Mouse (Mus musculus) stomach, postnatal 0 days (tissue): Measurements from ENCODE around the gene Srsf6. TPM values are rescaled to one million over a fixed set of nuclear protein-coding genes. Genes with fewer than 3 reads are reported as not detected.
A peak's percentile ranks its signal among the peaks of the same experiment; 100 is the strongest.

ENCODE experiments used
- ATAC-seq: fragments of 200-750 bp; cut with Nextera tagmentation; 2 replicates; pipeline ENCODE4 v1.8.0; 2017; ENCODE audit not compliant: low FRiP score, low TSS enrichment
- DNase-seq: peaks from one replicate; pipeline ENCODE4 v3.0.0-alpha.2; 2016; ENCODE audit warnings: low spot score
- H3K27ac ChIP-seq: fragments of 300-500 bp; sonication (generic); replicated peaks from 2 replicates; pipeline ENCODE4 v1.5.1; 2014; ENCODE audit warnings: mild to moderate bottlenecking, control low read depth
- H3K27me3 ChIP-seq: fragments of 300-500 bp; sonication (generic); 2 replicates; pipeline ENCODE4 v1.6.1; 2014; ENCODE audit warnings: low read length; ENCODE audit not compliant: control insufficient read depth, insufficient read depth
- H3K36me3 ChIP-seq: fragments of 300-500 bp; sonication (generic); 2 replicates; pipeline ENCODE4 v1.6.1; 2014; ENCODE audit warnings: low read length, mixed read lengths; ENCODE audit not compliant: control insufficient read depth, insufficient read depth
- H3K4me1 ChIP-seq: fragments of 300-500 bp; sonication (generic); replicated peaks from 2 replicates; pipeline ENCODE4 v1.6.1; 2014; ENCODE audit warnings: antibody characterized with exemption; ENCODE audit not compliant: control insufficient read depth, insufficient read depth
- H3K4me2 ChIP-seq: fragments of 300-500 bp; sonication (generic); replicated peaks from 2 replicates; pipeline ENCODE4 v1.6.1; 2014; ENCODE audit warnings: low read depth, mild to moderate bottlenecking, control low read depth, moderate library complexity
- H3K4me3 ChIP-seq: fragments of 300-500 bp; sonication (generic); 2 replicates; pipeline ENCODE4 v1.5.1; 2014; ENCODE audit warnings: low read depth, low read length, control low read depth
- H3K9ac ChIP-seq: fragments of 300-500 bp; sonication (generic); 2 replicates; pipeline ENCODE4 v1.6.1; 2014; ENCODE audit warnings: mild to moderate bottlenecking, low read length, control low read depth, mixed read lengths
- H3K9me3 ChIP-seq: fragments of 300-500 bp; sonication (generic); 2 replicates; pipeline ENCODE4 v1.6.1; 2016; ENCODE audit warnings: low read length; ENCODE audit not compliant: control insufficient read depth
- CTCF ChIP-seq: IDR thresholded peaks from 2 replicates; pipeline ENCODE4 v1.5.1; 2016; ENCODE audit warnings: antibody characterized with exemption, low read depth, mild to moderate bottlenecking, moderate library complexity
- EP300 ChIP-seq: optimal IDR thresholded peaks from 2 replicates; pipeline ENCODE3; 2016; ENCODE audit warnings: antibody characterized with exemption
- WGBS: fragments of 180-500 bp; shearing (Covaris S2); extraction: QIAGEN DNeasy Blood & Tissue Kit; methylation state at CpG from one replicate; pipeline ENCODE4 v1.1.7; 2014; 5-methylcytosine and 5-hydroxymethylcytosine counted together
- polyA plus RNA-seq: library from polyadenylated mRNA; unstranded; fragments of >200 nt; fragmentation: Nextera tagmentation; extraction: Ambion mirVana; gene quantifications from 2 replicates; pipeline ENCODE4 v1.2.1, GENCODE M21; 2015

Srsf6 gene
- polyA plus RNA-seq, 1 experiment from 2014 or later, result 67.5 TPM

DNA sequence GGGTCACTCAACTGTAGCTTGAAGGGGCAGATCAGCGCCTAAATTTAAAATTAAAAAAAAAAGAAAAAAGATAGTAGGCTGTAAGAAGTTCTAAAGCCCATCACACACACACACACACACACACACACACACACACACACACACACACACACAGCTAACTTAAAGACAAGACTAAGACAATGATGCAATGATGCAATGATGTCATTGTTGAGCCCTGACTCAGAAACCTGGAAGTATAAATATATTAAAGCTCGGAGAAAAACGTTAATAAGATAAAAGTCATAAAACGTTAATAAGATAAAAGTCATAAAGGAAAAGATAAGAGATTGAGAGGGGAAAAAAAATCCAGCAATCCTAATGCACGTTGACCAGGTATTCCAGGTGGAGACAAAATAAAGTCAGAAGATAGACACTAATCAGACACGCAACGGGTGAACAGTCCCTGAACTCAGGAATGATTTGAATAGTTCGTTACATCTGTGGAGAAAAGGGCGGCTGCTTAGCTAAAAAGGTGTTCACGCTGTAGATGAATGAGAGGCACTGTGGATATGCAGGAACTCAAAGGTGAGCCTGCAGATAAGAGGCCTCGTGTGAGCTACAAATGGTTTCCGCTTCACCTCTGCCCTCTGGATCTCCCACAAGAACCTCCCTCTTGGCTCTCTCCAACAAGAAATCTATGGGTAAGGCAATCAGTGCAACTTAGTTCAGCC, 31.3 kb upstream of the Srsf6 start:
- Histone ChIP-seq H3K4me1 (no peaks in the 10 kb centered on the region; the same call in 1 of the 2 replicates), H3K27ac (no peak overlapping the region), H3K9me3 (no peaks in the 10 kb centered on the region), H3K36me3 (no peaks in the 10 kb centered on the region), H3K4me2 (no peak overlapping the region), H3K27me3 (no peaks in the 10 kb centered on the region), H3K9ac (no peak overlapping the region), H3K4me3 (no peak overlapping the region)
- TF ChIP-seq EP300, result no peak
- no peak for TF ChIP-seq CTCF
- ATAC-seq, result peak; percentile 71
- WGBS, result 52% methylated on average over 12 of the region's 12 CpGs
- DNase-seq, result peak; percentile 53

DNA sequence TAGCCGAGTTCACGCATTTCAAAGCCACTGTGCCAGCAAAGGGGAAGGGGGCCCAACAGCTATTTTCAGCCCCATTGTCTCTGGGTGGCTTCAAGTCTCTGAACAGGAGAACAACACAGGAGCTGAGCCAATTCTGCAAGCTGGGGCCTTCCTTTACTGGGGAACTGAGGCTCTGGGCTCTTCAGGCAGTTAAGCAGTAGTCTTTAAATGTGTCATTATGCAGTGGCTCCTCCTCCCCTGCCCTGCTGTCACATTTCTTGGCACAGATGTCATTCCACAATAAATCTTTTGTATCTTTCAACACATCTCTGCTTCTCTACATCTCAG, 30.8 kb upstream of the Srsf6 start:
- Histone ChIP-seq H3K4me1 (no peaks in the 10 kb centered on the region; the same call in 1 of the 2 replicates), H3K36me3 (no peaks in the 10 kb centered on the region), H3K4me3 (no peak overlapping the region), H3K4me2 (no peak overlapping the region), H3K27ac (no peak overlapping the region), H3K9me3 (no peaks in the 10 kb centered on the region), H3K27me3 (no peaks in the 10 kb centered on the region), H3K9ac (no peak overlapping the region)
- no peak for TF ChIP-seq CTCF
- no peak for TF ChIP-seq EP300
- ATAC-seq (no peak), DNase-seq (no peak)
- 48% methylated on average over 2 of the region's 2 CpGs for WGBS

DNA sequence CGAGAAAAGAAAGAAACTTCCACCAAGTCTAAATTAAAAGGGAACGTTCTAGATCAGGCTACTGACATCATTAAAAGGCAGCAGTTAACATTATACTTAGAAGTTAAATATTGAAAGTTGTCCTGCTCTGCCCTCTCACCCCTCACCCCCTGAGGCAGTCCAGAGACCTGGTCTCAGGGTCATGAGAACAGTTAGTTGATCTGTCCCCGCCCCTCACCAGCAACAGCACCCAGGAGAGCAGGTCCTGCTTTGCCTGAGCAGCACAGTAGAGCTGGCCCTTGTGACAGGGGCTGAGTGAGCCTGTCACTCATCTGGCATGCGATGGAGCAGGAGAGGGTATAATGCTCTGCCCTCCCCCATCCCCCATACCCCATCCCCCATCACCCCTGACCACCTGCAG, 25.4 kb upstream of the Srsf6 start:
- Histone ChIP-seq H3K4me1 (no peaks in the 10 kb centered on the region), H3K36me3 (no peaks in the 10 kb centered on the region), H3K27me3 (no peaks in the 10 kb centered on the region), H3K9ac (no peak overlapping the region), H3K4me3 (no peak overlapping the region), H3K9me3 (no peaks in the 10 kb centered on the region), H3K4me2 (no peak overlapping the region), H3K27ac (no peak overlapping the region)
- TF ChIP-seq EP300 (no peak), CTCF (no peak)
- 76% methylated on average over 4 of the region's 4 CpGs for WGBS
- no peak for DNase-seq
- no peak for ATAC-seq

DNA sequence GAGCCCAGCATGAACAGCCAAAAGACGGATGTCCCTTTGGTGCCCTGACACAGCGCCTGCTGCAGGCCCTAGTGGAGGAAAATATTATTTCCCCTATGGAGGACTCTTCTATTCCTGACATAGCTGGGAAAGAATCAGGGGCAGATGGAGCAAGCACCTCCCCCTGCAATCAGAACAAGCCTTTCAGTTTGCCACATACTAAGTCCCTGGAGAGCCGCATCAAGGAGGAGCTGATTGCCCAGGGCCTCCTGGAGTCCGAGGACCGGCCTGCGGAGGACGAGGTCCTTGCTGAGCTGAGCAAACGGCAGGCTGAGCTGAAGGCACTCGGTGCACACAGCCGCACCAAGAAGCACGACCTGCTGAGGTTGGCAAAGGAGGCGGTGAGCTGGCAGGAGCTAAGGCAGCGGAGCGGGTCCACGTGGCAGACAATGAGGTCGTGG, 23.3 kb upstream of the Srsf6 start:
- DNase-seq (no peak), ATAC-seq (no peak)
- no peaks in the 10 kb centered on the region for H3K4me1 ChIP-seq
- no peaks in the 10 kb centered on the region for H3K9me3 ChIP-seq
- H3K27ac ChIP-seq, result no peak overlapping the region
- WGBS, result 52% methylated on average over 16 of the region's 16 CpGs
- no peak for TF ChIP-seq EP300
- peak; percentile 42 for TF ChIP-seq CTCF
- H3K27me3 ChIP-seq, result no peaks in the 10 kb centered on the region
- no peak overlapping the region for H3K9ac ChIP-seq
- no peak overlapping the region for H3K4me3 ChIP-seq
- H3K4me2 ChIP-seq, result no peak overlapping the region
- no peaks in the 10 kb centered on the region for H3K36me3 ChIP-seq

DNA sequence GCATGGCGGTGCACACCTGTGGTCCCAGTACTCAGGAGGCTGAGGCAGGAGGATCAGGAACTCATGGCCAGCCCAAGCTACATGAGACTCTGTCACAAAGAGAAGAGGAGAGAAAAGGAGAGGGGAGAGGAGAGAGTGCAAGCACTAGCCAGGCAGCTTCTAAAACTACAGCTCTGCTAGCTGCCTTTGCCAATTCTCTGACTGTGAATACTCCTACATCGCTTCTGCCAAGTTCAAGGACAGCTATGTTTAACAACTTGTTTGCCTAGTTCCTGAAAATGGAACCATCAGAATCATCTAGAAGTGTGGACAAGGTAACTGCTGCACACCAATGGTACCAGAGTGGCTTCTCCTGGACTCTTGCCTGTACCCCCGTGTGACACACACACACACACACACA, 17.3 kb upstream of the Srsf6 start:
- Histone ChIP-seq H3K9me3 (no peaks in the 10 kb centered on the region), H3K27me3 (no peaks in the 10 kb centered on the region), H3K27ac (no peak overlapping the region), H3K4me1 (no peaks in the 10 kb centered on the region), H3K4me3 (no peak overlapping the region), H3K4me2 (no peak overlapping the region), H3K36me3 (no peaks in the 10 kb centered on the region), H3K9ac (no peak overlapping the region)
- WGBS, result 57% methylated on average over 3 of the region's 3 CpGs
- no peak for TF ChIP-seq EP300
- no peak for TF ChIP-seq CTCF
- DNase-seq (no peak), ATAC-seq (no peak)

DNA sequence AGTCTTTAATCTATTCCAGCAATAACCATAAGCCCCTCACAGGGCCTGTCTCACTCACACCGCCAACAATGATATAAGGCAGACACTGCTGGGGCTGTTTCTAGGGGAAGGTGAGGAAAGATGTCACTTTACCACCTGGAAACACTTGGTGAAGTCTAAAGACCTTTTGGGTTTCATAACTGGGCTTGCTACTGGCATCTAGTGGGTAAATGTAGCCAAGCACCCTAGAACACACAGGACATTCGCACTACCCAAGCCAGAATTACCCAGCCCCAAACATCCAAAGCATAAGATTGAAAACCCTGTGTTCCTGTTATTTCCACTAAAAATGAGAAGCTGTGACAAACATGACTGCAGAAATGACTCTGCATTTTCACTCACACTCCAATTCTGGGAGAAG, 16.8 kb upstream of the Srsf6 start:
- H3K4me3 ChIP-seq, result no peak overlapping the region
- no peak for DNase-seq
- WGBS, result 40% methylated on average over 2 of the region's 2 CpGs

More for the DNA sequence above, 16.8 kb upstream of the Srsf6 start:
- Histone ChIP-seq H3K27me3 (no peaks in the 10 kb centered on the region), H3K4me2 (no peak overlapping the region), H3K9ac (no peak overlapping the region), H3K36me3 (no peaks in the 10 kb centered on the region), H3K27ac (no peak overlapping the region), H3K9me3 (no peaks in the 10 kb centered on the region), H3K4me1 (no peaks in the 10 kb centered on the region)
- TF ChIP-seq EP300, result no peak
- peak; percentile 71 for TF ChIP-seq CTCF
- no peak for ATAC-seq
